Mouse (Mus musculus): Measurements from ENCODE around the gene Ano10. TPM values are rescaled to one million over a fixed set of nuclear protein-coding genes. Genes with fewer than 3 reads are reported as not detected.
"Not testable (repeated sequence)": the region's sequence is repeated elsewhere in the genome, so short reads cannot be mapped to it uniquely, and the experiment has no call there.

The Ano10 gene
- polyA plus RNA-seq, 1 experiment from 2014 or later = 55.4 TPM

GRCm38 (mm10) chr9:122316562-122316961 is 22.3 kb upstream of the Ano10 start:
- DNase-seq (ENCODE audit: low spot score) = no peak
- no peak for ATAC-seq (ENCODE audit: insufficient read depth, low FRiP score, low TSS enrichment)
- Histone ChIP-seq H3K27ac (ENCODE audit: low read depth, low read length) (no peak overlapping the region), H3K4me1 (ENCODE audit: control insufficient read depth, insufficient read depth, low read length) (no peaks in the 10 kb centered on the region), H3K9ac (ENCODE audit: low read length) (no peak overlapping the region), H3K27me3 (ENCODE audit: control insufficient read depth, insufficient read depth, low read length) (no peaks in the 10 kb centered on the region), H3K9me3 (ENCODE audit: control insufficient read depth, low read length) (no peaks in the 10 kb centered on the region), H3K4me2 (ENCODE audit: low read depth) (no peak overlapping the region), H3K36me3 (ENCODE audit: control insufficient read depth, insufficient read depth, low read length) (no peaks in the 10 kb centered on the region), H3K4me3 (ENCODE audit: low read depth, low read length) (no peak overlapping the region)
- WGBS = 92% methylated on average over 7 of the region's 7 CpGs

GRCm38 (mm10) chr9:122315501-122315900 is 21.3 kb upstream of the Ano10 start:
- no peak overlapping the region for H3K9ac ChIP-seq (ENCODE audit: low read length)
- no peaks in the 10 kb centered on the region for H3K9me3 ChIP-seq (ENCODE audit: control insufficient read depth, low read length)
- ATAC-seq (ENCODE audit: insufficient read depth, low FRiP score, low TSS enrichment) (no peak), DNase-seq (ENCODE audit: low spot score) (no peak)
- WGBS = 56% methylated on average over 11 of the region's 11 CpGs
- H3K27me3 ChIP-seq (ENCODE audit: control insufficient read depth, insufficient read depth, low read length) = no peaks in the 10 kb centered on the region
- H3K4me2 ChIP-seq (ENCODE audit: low read depth) = no peak overlapping the region
- H3K4me1 ChIP-seq (ENCODE audit: control insufficient read depth, insufficient read depth, low read length) = no peaks in the 10 kb centered on the region
- H3K36me3 ChIP-seq (ENCODE audit: control insufficient read depth, insufficient read depth, low read length) = no peaks in the 10 kb centered on the region
- no peak overlapping the region for H3K27ac ChIP-seq (ENCODE audit: low read depth, low read length)
- H3K4me3 ChIP-seq (ENCODE audit: low read depth, low read length) = no peak overlapping the region

- Histone ChIP-seq H3K27me3 (ENCODE audit: control insufficient read depth, insufficient read depth, low read length) (no peaks in the 10 kb centered on the region), H3K9me3 (ENCODE audit: control insufficient read depth, low read length) (no peaks in the 10 kb centered on the region), H3K4me1 (ENCODE audit: control insufficient read depth, insufficient read depth, low read length) (no peaks in the 10 kb centered on the region), H3K4me2 (ENCODE audit: low read depth) (no peak overlapping the region), H3K27ac (ENCODE audit: low read depth, low read length) (no peak overlapping the region), H3K36me3 (ENCODE audit: control insufficient read depth, insufficient read depth, low read length) (no peaks in the 10 kb centered on the region), H3K9ac (ENCODE audit: low read length) (no peak overlapping the region), H3K4me3 (ENCODE audit: low read depth, low read length) (no peak overlapping the region)
- ATAC-seq (ENCODE audit: insufficient read depth, low FRiP score, low TSS enrichment) (no peak), DNase-seq (ENCODE audit: low spot score) (no peak)
- 44% methylated on average over 4 of the region's 4 CpGs for WGBS
Observed at GRCm38 (mm10) chr9:122314942-122315341, 20.7 kb upstream of the Ano10 start.

GRCm38 (mm10) chr9:122314386-122314785 is 20.2 kb upstream of the Ano10 start:
- no peaks in the 10 kb centered on the region for H3K27me3 ChIP-seq (ENCODE audit: control insufficient read depth, insufficient read depth, low read length)
- 90% methylated on average over 6 of the region's 6 CpGs for WGBS

GRCm38 (mm10) chr9:122313128-122313527 is 18.9 kb upstream of the Ano10 start:
- 89% methylated on average over 1 of the region's 1 CpGs for WGBS
- not testable (repeated sequence) for H3K4me1 ChIP-seq (ENCODE audit: control insufficient read depth, insufficient read depth, low read length); H3K27ac ChIP-seq (ENCODE audit: low read depth, low read length)

More at GRCm38 (mm10) chr9:122314386-122314785, 20.2 kb upstream of the Ano10 start:
- H3K36me3 ChIP-seq (ENCODE audit: control insufficient read depth, insufficient read depth, low read length) = no peaks in the 10 kb centered on the region
- H3K9ac ChIP-seq (ENCODE audit: low read length) = no peak overlapping the region
- H3K4me1 ChIP-seq (ENCODE audit: control insufficient read depth, insufficient read depth, low read length) = no peaks in the 10 kb centered on the region
- no peaks in the 10 kb centered on the region for H3K9me3 ChIP-seq (ENCODE audit: control insufficient read depth, low read length)
- ATAC-seq (ENCODE audit: insufficient read depth, low FRiP score, low TSS enrichment) (no peak), DNase-seq (ENCODE audit: low spot score) (no peak)
- no peak overlapping the region for H3K4me3 ChIP-seq (ENCODE audit: low read depth, low read length)
- H3K27ac ChIP-seq (ENCODE audit: low read depth, low read length) = no peak overlapping the region
- H3K4me2 ChIP-seq (ENCODE audit: low read depth) = no peak overlapping the region

GRCm38 (mm10) chr9:122312296-122312990 is 18.2 kb upstream of the Ano10 start:
- ATAC-seq (ENCODE audit: insufficient read depth, low FRiP score, low TSS enrichment) (no peak), DNase-seq (ENCODE audit: low spot score) (no peak)
- no peak overlapping the region for H3K4me3 ChIP-seq (ENCODE audit: low read depth, low read length)
- no peak overlapping the region for H3K27ac ChIP-seq (ENCODE audit: low read depth, low read length)
- H3K27me3 ChIP-seq (ENCODE audit: control insufficient read depth, insufficient read depth, low read length) = no peaks in the 10 kb centered on the region
- H3K9ac ChIP-seq (ENCODE audit: low read length) = no peak overlapping the region
- H3K36me3 ChIP-seq (ENCODE audit: control insufficient read depth, insufficient read depth, low read length) = no peaks in the 10 kb centered on the region
- no peaks in the 10 kb centered on the region for H3K4me1 ChIP-seq (ENCODE audit: control insufficient read depth, insufficient read depth, low read length)
- no peaks in the 10 kb centered on the region for H3K9me3 ChIP-seq (ENCODE audit: control insufficient read depth, low read length)
- H3K4me2 ChIP-seq (ENCODE audit: low read depth) = no peak overlapping the region
- WGBS = 84% methylated on average over 7 of the region's 7 CpGs

More at GRCm38 (mm10) chr9:122313128-122313527, 18.9 kb upstream of the Ano10 start:
- not testable (repeated sequence) for H3K4me2 ChIP-seq (ENCODE audit: low read depth); ATAC-seq (ENCODE audit: insufficient read depth, low FRiP score, low TSS enrichment); H3K9ac ChIP-seq (ENCODE audit: low read length); DNase-seq (ENCODE audit: low spot score); H3K27me3 ChIP-seq (ENCODE audit: control insufficient read depth, insufficient read depth, low read length); H3K36me3 ChIP-seq (ENCODE audit: control insufficient read depth, insufficient read depth, low read length); H3K4me3 ChIP-seq (ENCODE audit: low read depth, low read length); H3K9me3 ChIP-seq (ENCODE audit: control insufficient read depth, low read length)

- Histone ChIP-seq H3K9ac (ENCODE audit: low read length) (no peak overlapping the region; the same call in none of the 2 replicates), H3K27me3 (ENCODE audit: control insufficient read depth, insufficient read depth, low read length) (no peaks in the 10 kb centered on the region), H3K36me3 (ENCODE audit: control insufficient read depth, insufficient read depth, low read length) (no peaks in the 10 kb centered on the region), H3K4me3 (ENCODE audit: low read depth, low read length) (no peak overlapping the region; the same call in 1 of the 2 replicates), H3K27ac (ENCODE audit: low read depth, low read length) (no peak overlapping the region), H3K9me3 (ENCODE audit: control insufficient read depth, low read length) (no peaks in the 10 kb centered on the region), H3K4me1 (ENCODE audit: control insufficient read depth, insufficient read depth, low read length) (no peaks in the 10 kb centered on the region), H3K4me2 (ENCODE audit: low read depth) (peak overlapping the region; percentile 33)
- 80% methylated on average over 7 of the region's 7 CpGs for WGBS
- DNase-seq (ENCODE audit: low spot score) (no peak), ATAC-seq (ENCODE audit: insufficient read depth, low FRiP score, low TSS enrichment) (no peak)
Observed at GRCm38 (mm10) chr9:122311051-122311760, 17.0 kb upstream of the Ano10 start.

GRCm38 (mm10) chr9:122310613-122311049 is 16.4 kb upstream of the Ano10 start:
- 13% methylated on average over 18 of the region's 19 CpGs for WGBS
- H3K27ac ChIP-seq (ENCODE audit: low read depth, low read length) = no peak overlapping the region

More at GRCm38 (mm10) chr9:122310613-122311049, 16.4 kb upstream of the Ano10 start:
- peak overlapping the region; percentile 33 for H3K4me2 ChIP-seq (ENCODE audit: low read depth)
- H3K27me3 ChIP-seq (ENCODE audit: control insufficient read depth, insufficient read depth, low read length) = no peaks in the 10 kb centered on the region
- no peaks in the 10 kb centered on the region for H3K36me3 ChIP-seq (ENCODE audit: control insufficient read depth, insufficient read depth, low read length)
- ATAC-seq (ENCODE audit: insufficient read depth, low FRiP score, low TSS enrichment) (peak; percentile 93), DNase-seq (ENCODE audit: low spot score) (peak; percentile 90)
- peak overlapping the region; percentile 63; the same call in 1 of the 2 replicates for H3K9ac ChIP-seq (ENCODE audit: low read length)
- H3K4me3 ChIP-seq (ENCODE audit: low read depth, low read length) = peak overlapping the region; percentile 15
- no peaks in the 10 kb centered on the region for H3K9me3 ChIP-seq (ENCODE audit: control insufficient read depth, low read length)
- no peaks in the 10 kb centered on the region for H3K4me1 ChIP-seq (ENCODE audit: control insufficient read depth, insufficient read depth, low read length)

Data from neural tube, embryonic 11.5 days (tissue).